Mouse (Mus musculus) G1E (cell line): ENCODE measurements around the gene Amt. TPM values are rescaled to one million over a fixed set of nuclear protein-coding genes. Genes with fewer than 3 reads are reported as not detected.
A peak's percentile ranks its signal among the peaks of the same experiment; 100 is the strongest.

Experiments used
- ATAC-seq: 2 replicates; pipeline ENCODE4 v1.8.0; 2016; ENCODE audit warnings: mild to moderate bottlenecking; ENCODE audit not compliant: insufficient number of reproducible peaks, poor library complexity, low FRiP score, severe bottlenecking; ENCODE audit errors: extremely low read depth
- DNase-seq: peaks from one replicate; pipeline ENCODE4 v3.0.0; 2012; ENCODE audit warnings: low spot score
- H3K27me3 ChIP-seq: 2 replicates; pipeline ENCODE4 v1.6.1; 2012; ENCODE audit warnings: mild to moderate bottlenecking, low read length, inconsistent platforms; ENCODE audit not compliant: insufficient read depth
- H3K36me3 ChIP-seq: replicated peaks from 2 replicates; pipeline ENCODE3; 2012; ENCODE audit warnings: mild to moderate bottlenecking, inconsistent platforms
- H3K4me1 ChIP-seq: 2 replicates; pipeline ENCODE4 v1.6.1; 2012; ENCODE audit warnings: low read depth, low read length, inconsistent platforms, mixed read lengths; ENCODE audit not compliant: insufficient read depth
- H3K4me3 ChIP-seq: 2 replicates; pipeline ENCODE4 v1.5.1; 2012; ENCODE audit warnings: low read depth, mild to moderate bottlenecking, inconsistent platforms, low read length, moderate library complexity, mixed read lengths
- H3K9me3 ChIP-seq: replicated peaks from 2 replicates; pipeline ENCODE4 v1.6.1; 2012; ENCODE audit warnings: inconsistent platforms
- CTCF ChIP-seq: IDR thresholded peaks from 2 replicates; pipeline ENCODE4 v1.5.1; 2012; ENCODE audit warnings: low read depth, low read length, inconsistent platforms, mixed read lengths
- GATA1 ChIP-seq: IDR thresholded peaks from 2 replicates; pipeline ENCODE4 v1.6.1; 2012; ENCODE audit warnings: borderline replicate concordance, low read length, inconsistent platforms, mixed read lengths
- GATA2 ChIP-seq: IDR thresholded peaks from 2 replicates; pipeline ENCODE4 v1.6.1; 2012; ENCODE audit warnings: low read depth, low read length, inconsistent platforms, borderline replicate concordance
- POLR2AphosphoS5 ChIP-seq: IDR thresholded peaks from 2 replicates; pipeline ENCODE4 v1.6.1; 2012; ENCODE audit warnings: low read depth, low read length, inconsistent platforms; ENCODE audit not compliant: insufficient replicate concordance
- TAL1 ChIP-seq: conservative IDR thresholded peaks from 2 replicates; pipeline ENCODE4 v1.6.1; 2012; ENCODE audit warnings: low read depth, low read length, inconsistent platforms, mixed read lengths
- polyA plus RNA-seq: library from polyadenylated mRNA; stranded (reverse); fragments of >175 nt; gene quantifications from 2 replicates; pipeline ENCODE4 v1.2.3, GENCODE M21; 2012
- total RNA-seq, 2 experiments: library from RNA; stranded (forward) in 1 of 2; stranded (reverse) in 1 of 2; fragments of 200-1000 nt in 1 of 2; fragments of >200 nt in 1 of 2; fragmentation: Nextera tagmentation in 1 of 2; gene quantifications; 2 replicates each; pipeline ENCODE4 v1.2.3; 2014 to 2017

Gene Amt
- total and polyA plus RNA-seq, 3 experiments, result 0.09 to 0.90 (median 0.44) TPM

DNA sequence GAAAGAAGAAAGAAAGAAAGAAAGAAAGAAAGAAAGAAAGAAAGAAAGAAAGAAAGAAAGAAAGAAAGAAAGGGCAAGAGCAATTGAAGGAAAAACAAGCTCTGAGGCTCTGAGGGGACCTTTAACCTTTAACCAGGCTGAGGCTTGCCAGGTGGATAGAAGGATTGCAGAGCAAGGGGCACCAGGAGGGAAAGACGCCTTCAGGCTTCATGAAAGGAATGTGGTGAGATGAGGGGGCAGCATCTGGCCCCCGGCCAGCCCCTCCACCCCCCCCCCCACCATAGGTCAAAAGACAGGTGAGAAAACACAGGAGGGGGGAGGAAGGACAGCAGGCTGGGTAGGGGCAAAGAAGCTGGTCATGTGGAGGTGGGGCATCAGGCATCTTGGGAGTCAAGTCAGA, 24.7 kb upstream of the Amt start:
- no peaks in the 10 kb centered on the region for H3K36me3 ChIP-seq
- DNase-seq, result no peak
- no peaks in the 10 kb centered on the region for H3K9me3 ChIP-seq
- peaks cover 5% of the 10 kb centered on the region for H3K4me1 ChIP-seq
- TF ChIP-seq CTCF (no peak), GATA2 (no peak), POLR2AphosphoS5 (no peak), GATA1 (no peak)
- H3K27me3 ChIP-seq, result peaks cover 59% of the 10 kb centered on the region
- ATAC-seq, result no peak
- H3K4me3 ChIP-seq, result no peak overlapping the region

- TF ChIP-seq CTCF (no peak), POLR2AphosphoS5 (no peak), GATA2 (no peak), GATA1 (no peak)
- DNase-seq, result no peak
- H3K9me3 ChIP-seq, result no peaks in the 10 kb centered on the region
- H3K4me3 ChIP-seq, result no peak overlapping the region
- H3K27me3 ChIP-seq, result peaks cover 59% of the 10 kb centered on the region
- no peaks in the 10 kb centered on the region for H3K36me3 ChIP-seq
- no peak for ATAC-seq
- peaks cover 5% of the 10 kb centered on the region for H3K4me1 ChIP-seq
Measured at GRCm38 (mm10) chr9:108272691-108273090, 24.0 kb upstream of the Amt start.

GRCm38 (mm10) chr9:108273485-108273884, 23.2 kb upstream of the Amt start:
- no peak overlapping the region for H3K4me3 ChIP-seq
- H3K27me3 ChIP-seq, result peaks cover 61% of the 10 kb centered on the region
- no peak for DNase-seq
- no peaks in the 10 kb centered on the region for H3K36me3 ChIP-seq
- no peaks in the 10 kb centered on the region for H3K9me3 ChIP-seq
- H3K4me1 ChIP-seq, result peaks cover 5% of the 10 kb centered on the region
- no peak for ATAC-seq
- no peak for TF ChIP-seq TAL1
- TF ChIP-seq GATA2, result no peak
- no peak for TF ChIP-seq POLR2AphosphoS5
- TF ChIP-seq GATA1, result no peak
- TF ChIP-seq CTCF, result no peak

DNA sequence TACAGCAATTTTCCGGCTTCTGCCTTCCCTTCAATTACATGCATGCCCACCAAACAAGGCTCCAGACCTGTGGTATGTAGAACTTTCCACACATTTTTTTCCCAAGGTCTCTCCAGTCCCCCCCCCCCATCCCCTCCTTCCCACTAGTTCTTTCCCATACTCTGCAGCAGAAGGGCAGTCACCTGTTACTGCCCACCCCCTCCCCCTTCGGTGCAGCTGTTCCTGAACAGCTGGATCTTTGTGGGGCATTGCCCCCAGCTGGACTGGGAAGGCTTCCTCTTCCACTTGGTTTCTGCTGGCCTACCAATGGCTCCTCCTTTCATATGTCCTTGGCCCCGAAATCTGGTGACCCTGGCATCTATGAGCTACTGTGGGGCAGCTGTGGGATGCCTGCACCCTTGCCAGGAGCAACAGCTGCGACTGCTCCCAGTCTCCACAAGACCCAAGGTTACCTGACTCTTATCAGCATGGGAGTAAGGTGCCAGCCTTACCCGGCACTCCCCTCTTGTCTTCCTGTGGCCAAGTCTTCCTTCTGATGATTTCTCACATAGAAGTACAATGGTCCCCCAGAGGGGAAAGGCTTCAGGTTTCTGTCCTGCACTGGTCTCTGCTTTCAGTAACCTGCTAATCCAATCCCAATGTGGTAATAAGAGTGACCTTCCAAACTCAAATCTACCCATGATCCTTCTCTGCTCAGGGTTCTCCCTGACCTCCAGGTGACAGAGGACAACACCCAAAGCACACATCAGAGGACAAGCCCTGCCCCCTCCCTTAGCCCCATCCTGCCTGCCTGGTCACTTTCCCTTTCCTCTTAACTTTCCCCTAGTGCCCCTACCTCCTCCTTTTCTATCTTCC, 21.9 kb upstream of the Amt start:
- H3K4me1 ChIP-seq, result peaks cover 2% of the 10 kb centered on the region
- DNase-seq, result no peak
- H3K27me3 ChIP-seq, result peaks cover 54% of the 10 kb centered on the region
- H3K36me3 ChIP-seq, result no peaks in the 10 kb centered on the region
- no peaks in the 10 kb centered on the region for H3K9me3 ChIP-seq
- no peak for ATAC-seq
- H3K4me3 ChIP-seq, result no peak overlapping the region
- no peak for TF ChIP-seq POLR2AphosphoS5

DNA sequence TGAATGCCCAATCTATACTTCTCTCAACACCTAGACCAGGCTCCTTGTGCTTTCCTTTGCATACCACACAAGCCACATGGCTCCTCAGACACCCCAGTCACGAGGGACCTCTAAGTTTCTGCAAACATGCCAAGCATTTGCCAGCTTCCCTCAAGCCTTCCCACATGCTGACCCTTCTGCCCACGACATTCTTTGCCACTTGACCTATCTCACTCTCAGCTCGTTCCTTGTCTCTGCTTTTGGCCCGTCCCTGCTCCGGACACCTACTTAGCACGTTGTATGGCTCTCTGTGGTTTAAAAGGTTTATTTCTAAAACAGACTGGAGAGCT, 21.4 kb upstream of the Amt start:
- no peak for TF ChIP-seq GATA2
- no peak for TF ChIP-seq TAL1
- TF ChIP-seq GATA1, result no peak
- no peak for TF ChIP-seq POLR2AphosphoS5
- TF ChIP-seq CTCF, result no peak
- no peaks in the 10 kb centered on the region for H3K9me3 ChIP-seq
- no peaks in the 10 kb centered on the region for H3K36me3 ChIP-seq
- peaks cover 51% of the 10 kb centered on the region for H3K27me3 ChIP-seq
- H3K4me1 ChIP-seq, result peaks cover 5% of the 10 kb centered on the region
- no peak overlapping the region for H3K4me3 ChIP-seq
- ATAC-seq (no peak), DNase-seq (no peak)

GRCm38 (mm10) chr9:108278697-108279450, 17.8 kb upstream of the Amt start:
- Histone ChIP-seq H3K4me1 (peaks cover 7% of the 10 kb centered on the region), H3K27me3 (peaks cover 28% of the 10 kb centered on the region), H3K9me3 (no peaks in the 10 kb centered on the region), H3K36me3 (no peaks in the 10 kb centered on the region), H3K4me3 (no peak overlapping the region)
- ATAC-seq (no peak), DNase-seq (no peak)
- TF ChIP-seq CTCF (peak; percentile 76), POLR2AphosphoS5 (no peak)
